Mouse (Mus musculus) heart, postnatal 25 days (tissue): ENCODE measurements around the gene Edem1. TPM values are rescaled to one million over a fixed set of nuclear protein-coding genes. Genes with fewer than 3 reads are reported as not detected.

ENCODE experiments used
- total RNA-seq, 2 experiments: library from RNA; stranded (reverse); gene quantifications; 2 replicates each; pipeline ENCODE4 v1.2.3; 2021

Gene Edem1
- total RNA-seq, 2 experiments from 2014 or later = 12.3 to 14.1 TPM

Other genes with a start within 250 kb of the Edem1 start
- gene Bhlhe40, start 168.0 kb upstream of the Edem1 start, total RNA-seq = 10 to 100 TPM; 30.2 to 62.0 TPM
- gene Arl8b, start 45.5 kb upstream of the Edem1 start, total RNA-seq = 10 to 100 TPM; 86.9 to 92.9 TPM